Mouse (Mus musculus): ENCODE measurements at regions not wholly inside any gene's neighbourhood (a gene's known extent, or its start where the extent isn't known, plus 50 kb on each side); places are given as distances from the start of the nearest gene placed in this dataset.

- DNase-seq (ENCODE audit: low read depth): peak; percentile 8
Observed at GRCm38 (mm10) chr1:69212896-69213500, 105.1 kb upstream of the Erbb4 start.

- DNase-seq (ENCODE audit: low read depth): no peak
Observed at GRCm38 (mm10) chr1:69202745-69203144, 94.9 kb upstream of the Erbb4 start.

- DNase-seq (ENCODE audit: low read depth): peak; percentile 61
Observed at GRCm38 (mm10) chr1:69165202-69165601, 57.3 kb upstream of the Erbb4 start.
